Mouse (Mus musculus): ENCODE measurements at regions not wholly inside any gene's neighbourhood (a gene's known extent, or its start where the extent isn't known, plus 50 kb on each side); places are given as distances from the start of the nearest gene placed in this dataset.

- TF ChIP-seq ZC3H11A (IDR thresholded peaks at IDR 0.05; ENCODE audit: borderline replicate concordance, low read depth, low read length) (no peak), HCFC1 (IDR thresholded peaks at IDR 0.05; ENCODE audit: borderline replicate concordance, insufficient read depth, low read length) (no peak), CHD2 (IDR thresholded peaks at IDR 0.05; ENCODE audit: low read depth, low read length) (no peak), MAFK (IDR thresholded peaks at IDR 0.05; ENCODE audit: insufficient read depth, low read depth, low read length) (no peak), ZNF384 (IDR thresholded peaks at IDR 0.05; ENCODE audit: low read depth, low read length) (no peak)
Measured at GRCm38 (mm10) chr12:16052998-16053397, 236.3 kb upstream of the Trib2 start.

Data from ES-E14 (cell line).